Mouse (Mus musculus) spleen, embryonic (tissue): Measurements from ENCODE around the gene Abat.
"Not testable (repeated sequence)": the region's sequence is repeated elsewhere in the genome, so short reads cannot be mapped to it uniquely, and the experiment has no call there.

ENCODE experiments used
- CTCF ChIA-PET: fragments of 350-600 bp; sonication (Branson Sonifier 250); formaldehyde crosslinking; loops from one replicate; lab custom pipeline; 2022; lab: Charles Lee

Abat gene

DNA sequence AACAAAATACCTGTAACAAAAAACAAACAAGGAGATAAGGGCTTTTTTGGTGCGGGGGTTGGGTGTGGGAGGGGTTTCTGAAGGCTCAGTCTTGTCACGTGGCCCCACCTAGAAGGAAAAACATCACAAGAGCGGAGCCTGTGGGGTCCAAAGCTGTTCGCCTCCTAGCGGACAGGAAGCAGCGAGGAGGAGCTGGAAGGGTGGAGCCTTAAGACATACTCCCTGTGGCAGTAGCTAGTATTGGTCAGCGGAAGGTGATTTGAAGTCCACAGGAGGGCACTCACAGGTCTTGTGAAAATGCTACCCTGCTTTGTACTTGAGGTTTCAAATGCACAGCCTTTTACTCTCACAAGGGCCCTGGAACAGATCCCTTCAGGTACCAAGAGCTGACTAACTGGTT lies 19.7 kb downstream of the Abat start:
- CTCF ChIA-PET: no interaction called here

DNA sequence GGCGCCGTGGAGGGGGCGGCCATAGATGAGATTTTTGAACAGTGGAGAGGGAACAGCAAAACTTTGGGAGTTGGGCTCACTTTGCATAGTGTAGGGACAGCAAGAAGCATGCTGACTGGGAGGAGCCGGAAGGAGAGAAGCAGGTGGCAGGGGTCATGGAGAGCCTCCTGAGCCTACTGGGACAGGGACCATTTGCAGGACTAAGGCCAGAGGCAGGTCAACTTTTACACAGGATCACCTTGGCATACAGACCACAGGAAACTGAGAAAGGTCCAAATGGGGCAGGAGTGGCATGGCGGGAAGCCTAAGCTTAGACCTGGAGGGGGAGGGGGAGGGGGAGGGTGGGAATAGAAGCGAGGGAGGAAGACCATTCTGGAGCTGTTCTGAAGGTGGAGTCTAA lies 20.2 kb downstream of the Abat start:
- CTCF ChIA-PET: no interaction called here

GRCm38 (mm10) chr16:8534466-8535200 lies 21.4 kb downstream of the Abat start:
- CTCF ChIA-PET: no interaction called here

- CTCF ChIA-PET: no interaction called here
Observed at GRCm38 (mm10) chr16:8535411-8535810, 22.2 kb downstream of the Abat start.

DNA sequence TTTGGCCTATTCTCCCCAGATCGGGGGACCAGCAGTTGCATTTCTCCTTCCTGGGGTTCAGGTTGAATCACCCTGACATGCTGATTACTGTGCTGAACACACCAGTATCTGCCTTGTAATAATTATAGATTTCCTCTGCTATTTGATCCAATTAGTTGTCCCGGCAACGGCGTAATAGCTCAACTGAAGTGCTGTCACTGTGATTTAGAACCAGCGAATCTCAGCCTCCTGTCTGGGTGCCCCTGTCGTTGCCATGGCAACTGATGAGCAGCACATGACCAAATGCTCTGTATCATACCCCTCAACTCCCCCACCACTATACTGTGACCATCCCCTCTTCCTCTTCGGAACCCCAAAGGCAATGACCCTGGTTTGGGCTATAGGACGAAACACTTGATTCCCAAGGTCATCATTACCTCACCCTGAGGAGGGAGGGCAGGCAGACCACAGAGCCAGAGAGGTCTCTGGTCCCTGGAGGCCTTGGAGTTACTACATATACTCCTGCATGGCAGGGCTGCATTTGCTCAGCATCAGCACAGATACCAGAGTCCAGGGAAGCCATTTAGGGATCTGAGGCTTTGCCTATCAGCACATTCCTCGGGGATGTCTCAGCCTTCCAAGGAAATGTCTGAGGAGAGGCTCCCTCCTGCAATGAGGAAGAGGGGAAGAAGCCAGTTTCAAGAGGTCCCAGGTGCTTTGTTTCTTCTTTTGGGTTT lies 26.1 kb downstream of the Abat start:
- CTCF ChIA-PET: no interaction called here

DNA sequence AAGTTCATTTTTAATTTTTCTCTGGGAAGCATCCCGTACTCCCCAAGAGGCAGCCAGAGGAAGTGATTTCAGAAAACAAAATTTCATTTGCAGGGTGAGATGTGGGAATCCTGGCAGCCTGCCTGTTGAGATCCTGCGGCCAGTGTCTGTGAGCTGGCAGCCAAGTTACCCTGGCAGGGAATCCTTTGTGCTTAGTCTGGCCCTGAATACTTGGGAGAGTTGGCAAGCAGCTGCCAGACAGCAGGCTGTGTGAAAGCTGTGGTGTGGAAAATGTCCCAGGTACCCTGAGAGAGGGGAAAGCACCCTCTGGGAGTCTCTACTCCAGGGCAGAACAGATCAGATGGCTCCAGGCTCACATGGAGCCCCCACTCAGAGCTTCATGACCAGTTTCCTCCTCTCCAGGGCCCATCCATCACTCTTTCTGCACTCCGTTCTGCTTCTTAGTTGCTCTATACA lies 27.7 kb downstream of the Abat start:
- CTCF ChIA-PET: no interaction called here

- CTCF ChIA-PET: no interaction called here
Observed at GRCm38 (mm10) chr16:8547836-8548235, 34.6 kb downstream of the Abat start.

DNA sequence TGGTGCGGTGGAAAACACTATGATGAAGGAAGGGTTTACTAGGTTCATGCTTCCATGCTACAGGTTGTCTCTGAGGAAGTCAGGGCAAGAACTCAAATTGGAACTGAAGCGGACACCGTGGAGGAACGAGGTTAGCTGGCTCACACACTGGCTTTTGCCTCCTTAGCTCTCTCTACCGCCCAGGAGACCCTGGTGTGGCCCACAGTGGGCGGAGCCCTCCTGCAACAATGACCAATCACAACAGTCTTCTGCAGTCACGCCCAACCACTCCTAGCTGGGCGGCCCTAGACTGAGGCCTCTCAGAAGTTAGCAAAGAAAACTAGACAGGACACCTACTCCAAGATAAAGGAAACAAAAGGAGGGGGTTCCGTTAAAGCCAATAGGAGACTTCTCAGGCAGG lies 36.3 kb downstream of the Abat start:
- CTCF ChIA-PET: no interaction called here

DNA sequence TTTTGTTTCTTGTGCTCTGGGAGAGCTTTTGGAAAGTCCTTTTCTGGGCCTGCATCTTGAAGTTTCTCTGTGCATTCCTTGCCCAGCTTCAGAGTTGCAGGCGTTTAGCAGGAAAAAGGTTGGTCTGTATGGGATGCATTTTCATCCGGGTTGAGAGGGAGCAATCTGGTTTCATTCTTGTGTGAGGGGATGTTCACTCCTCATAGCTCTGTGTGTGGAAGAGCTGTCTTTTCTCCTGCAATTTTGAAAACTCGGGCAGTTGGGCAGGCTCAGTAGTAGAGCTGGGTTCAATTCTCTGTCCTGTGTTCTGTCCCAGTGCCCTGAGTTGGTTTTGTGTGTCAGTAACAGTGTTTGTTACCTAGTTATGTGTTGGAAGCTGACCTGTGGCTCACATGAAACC lies 41.1 kb downstream of the Abat start:
- CTCF ChIA-PET: no interaction called here

DNA sequence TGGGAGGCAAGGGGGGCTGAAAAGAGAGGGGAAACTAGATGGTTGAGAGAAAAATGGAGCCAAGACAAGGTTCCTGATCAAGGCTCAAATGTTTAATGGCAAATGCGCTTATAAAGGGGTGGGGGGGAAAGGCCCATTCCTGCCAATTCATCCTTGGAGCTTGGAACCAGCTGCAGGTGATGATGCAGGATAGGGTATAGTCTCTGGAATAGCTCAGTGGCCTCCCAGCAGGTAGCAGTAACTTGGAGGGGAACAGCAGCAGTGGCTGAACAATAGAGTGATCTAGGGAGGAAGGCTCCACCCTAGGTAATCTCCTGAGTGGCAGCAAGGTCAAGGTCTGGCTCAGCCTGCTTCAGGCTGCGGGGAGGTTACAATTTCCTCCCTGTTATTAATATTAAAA lies 41.5 kb downstream of the Abat start:
- CTCF ChIA-PET: not testable (repeated sequence)

- CTCF ChIA-PET: not testable (repeated sequence)
Observed at GRCm38 (mm10) chr16:8555371-8555770, 42.1 kb downstream of the Abat start.

GRCm38 (mm10) chr16:8560079-8560478 lies 46.9 kb downstream of the Abat start:
- CTCF ChIA-PET: no interaction called here

DNA sequence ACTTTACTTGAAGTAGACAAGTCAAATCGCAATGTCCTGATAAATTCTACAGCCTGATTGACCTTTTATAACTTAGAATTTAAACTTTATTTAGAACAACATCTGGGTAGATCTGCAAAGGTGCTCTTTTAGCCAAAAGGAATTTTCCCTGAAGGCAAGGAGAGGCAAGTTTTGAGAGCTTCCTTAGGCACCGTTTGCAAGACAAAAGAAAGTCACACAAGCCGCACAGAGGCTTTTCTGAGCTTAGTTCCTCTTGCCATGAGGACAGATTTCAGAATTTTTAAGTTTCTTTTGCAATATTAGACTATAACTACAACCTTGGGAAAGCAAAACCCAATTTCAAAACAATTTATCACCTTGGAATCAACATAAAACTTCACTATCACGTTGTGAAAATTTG lies 47.9 kb downstream of the Abat start:
- CTCF ChIA-PET: not testable (repeated sequence)

GRCm38 (mm10) chr16:8561856-8562255 lies 48.6 kb downstream of the Abat start:
- CTCF ChIA-PET: not testable (repeated sequence)

DNA sequence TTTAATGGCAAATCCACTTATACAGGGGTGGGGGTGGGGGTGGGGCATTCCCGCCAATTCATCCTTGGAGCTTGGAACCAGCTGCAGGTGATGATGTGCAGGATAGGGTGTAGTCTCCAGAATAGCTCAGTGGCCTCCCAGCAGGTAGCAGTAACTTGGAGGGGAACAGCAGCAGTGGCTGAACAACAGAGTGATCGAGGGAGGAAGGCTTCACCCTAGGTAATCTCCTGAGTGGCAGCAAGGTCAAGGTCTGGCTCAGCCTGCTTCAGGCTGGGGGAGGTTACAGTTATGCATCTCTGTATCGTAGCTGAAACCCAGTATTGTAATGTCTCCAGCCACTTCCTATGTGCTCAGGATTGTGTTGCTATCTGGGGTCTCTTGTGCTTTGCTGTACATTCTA lies 49.6 kb downstream of the Abat start:
- CTCF ChIA-PET: not testable (repeated sequence)

DNA sequence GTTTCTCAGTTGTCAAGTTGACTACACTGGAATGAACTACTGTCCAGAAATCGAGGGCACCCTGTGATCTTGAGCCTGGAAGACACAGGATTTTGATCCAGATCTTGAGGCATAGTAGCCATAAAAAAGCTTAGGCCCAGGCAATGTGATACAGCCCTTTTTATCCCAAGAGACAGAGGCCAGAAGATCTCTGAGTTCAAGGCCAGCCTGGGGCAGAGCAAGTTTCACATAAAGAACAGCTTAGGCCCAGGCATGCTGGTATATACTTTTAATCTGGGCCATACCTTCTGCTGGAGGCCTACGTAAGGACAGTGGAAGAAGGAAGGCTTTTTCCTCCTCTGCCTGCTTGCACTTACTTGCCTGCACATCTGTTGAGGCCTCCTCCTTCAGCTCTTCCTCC lies 51.6 kb downstream of the Abat start:
- CTCF ChIA-PET: no interaction called here

GRCm38 (mm10) chr16:8565539-8565938 lies 52.3 kb downstream of the Abat start:
- CTCF ChIA-PET: no interaction called here

GRCm38 (mm10) chr16:8566115-8566711 lies 53.0 kb downstream of the Abat start:
- CTCF ChIA-PET: no interaction called here

- CTCF ChIA-PET: no interaction called here
Observed at GRCm38 (mm10) chr16:8568881-8569280, 55.7 kb downstream of the Abat start.

GRCm38 (mm10) chr16:8570336-8570735 lies 57.1 kb downstream of the Abat start:
- CTCF ChIA-PET: no interaction called here

DNA sequence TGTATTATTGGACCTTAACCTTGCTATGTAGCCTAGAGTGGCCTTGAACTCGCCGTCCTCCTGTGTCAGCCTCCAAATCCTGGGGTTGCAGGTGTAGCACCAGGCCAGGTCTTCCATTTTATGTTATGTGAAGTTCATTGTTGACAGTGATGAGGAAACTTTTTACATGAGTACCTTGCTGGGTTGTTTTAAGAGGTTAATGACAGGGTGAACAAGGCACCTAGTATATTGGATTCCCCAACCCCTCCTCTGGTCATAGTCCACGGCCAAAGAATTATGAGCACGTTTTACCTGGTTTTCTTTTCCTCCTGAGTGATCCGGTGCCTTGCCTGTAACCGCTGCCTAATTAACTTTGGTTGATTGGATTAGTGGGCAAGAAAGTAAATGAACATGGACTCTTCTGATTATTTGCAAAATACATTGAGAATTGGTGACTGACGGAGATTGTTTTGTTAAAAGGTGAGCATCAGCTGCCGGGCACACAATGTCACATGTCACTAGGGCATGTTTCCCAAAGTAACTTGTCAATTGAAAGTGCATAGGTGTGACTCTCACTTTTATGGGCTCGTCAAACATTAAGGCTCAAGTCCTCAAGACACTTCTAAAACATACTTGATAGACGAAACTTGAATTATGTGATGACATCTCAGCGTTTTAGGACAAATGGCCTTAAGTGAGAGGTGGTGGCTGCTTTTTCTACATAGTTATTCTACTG lies 57.8 kb downstream of the Abat start:
- CTCF ChIA-PET: no interaction called here

DNA sequence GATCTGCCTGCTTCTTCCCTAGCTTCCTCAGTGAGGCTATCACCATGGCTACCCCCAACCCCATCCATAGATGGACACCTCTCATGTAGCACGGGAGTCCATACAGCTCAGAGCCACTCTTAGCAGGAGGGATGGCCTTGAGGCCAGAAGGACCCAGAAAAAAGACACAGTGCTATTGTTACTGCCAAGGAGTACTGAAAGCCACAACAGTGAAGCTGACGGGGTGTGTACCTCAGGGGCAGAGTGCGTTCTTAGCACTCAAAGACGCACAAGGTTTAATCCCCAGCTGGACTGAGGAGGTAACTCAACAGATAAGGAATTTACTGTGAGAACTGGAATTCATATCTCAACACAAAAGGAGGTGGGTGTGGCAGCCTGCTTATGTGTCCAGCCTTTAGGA lies 59.8 kb downstream of the Abat start:
- CTCF ChIA-PET: no interaction called here
